Mouse (Mus musculus): ENCODE measurements at regions not wholly inside any gene's neighbourhood (a gene's known extent, or its start where the extent isn't known, plus 50 kb on each side); places are given as distances from the start of the nearest gene placed in this dataset.

- no peaks in the 10 kb centered on the region; the same call in 1 of the 2 replicates for H3K27me3 ChIP-seq (ENCODE audit: control insufficient read depth, insufficient read depth, low read length)
- no peak overlapping the region for H3K27ac ChIP-seq (replicated peaks; ENCODE audit: insufficient read depth, low read depth, low read length)
- H3K4me3 ChIP-seq (ENCODE audit: insufficient read depth, low read depth, low read length): no peak overlapping the region
- peak; percentile 38 for DNase-seq (ENCODE audit: extremely low read depth, low read depth, low spot score)
- 3% methylated on average over 6 of the region's 6 CpGs for WGBS
- no peak overlapping the region for H3K9ac ChIP-seq (ENCODE audit: low read depth, low read length)
- H3K79me2 ChIP-seq (ENCODE audit: control insufficient read depth, insufficient read depth, low read length): no peaks in the 10 kb centered on the region
- no peaks in the 10 kb centered on the region for H3K36me3 ChIP-seq (ENCODE audit: control insufficient read depth, insufficient read depth, low read length)
- H3K4me1 ChIP-seq (ENCODE audit: control insufficient read depth, insufficient read depth, low read length): no peaks in the 10 kb centered on the region
- no peak for TF ChIP-seq POLR2A (IDR thresholded peaks at IDR 0.05; ENCODE audit: extremely low read depth, insufficient read depth, low read length)
- peak; percentile 92 for TF ChIP-seq CTCF (IDR thresholded peaks at IDR 0.05; ENCODE audit: low read depth, low read length)
Observed at GRCm38 (mm10) chr1:126931754-126932153, 101.2 kb upstream of the Nckap5 start.

DNA sequence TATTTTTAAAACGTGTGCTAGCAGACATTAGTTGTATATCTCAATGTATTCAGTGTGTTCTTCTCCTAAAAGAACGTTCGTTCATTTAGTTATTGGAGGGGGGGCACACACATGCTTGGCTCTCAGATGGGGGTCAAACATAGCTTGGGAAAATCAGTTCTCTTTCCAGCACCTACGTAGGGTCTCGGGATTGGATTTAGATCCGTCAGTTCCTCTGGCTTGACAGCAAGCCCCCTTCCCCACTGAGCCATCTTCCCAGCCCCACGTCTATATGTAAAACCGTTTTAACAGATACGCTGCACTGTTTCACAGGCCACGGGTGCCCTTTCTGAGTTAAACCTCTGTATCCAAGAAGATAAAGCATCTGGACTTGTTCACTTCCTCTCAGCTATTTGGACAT, 100.5 kb upstream of the Nckap5 start:
- DNase-seq (ENCODE audit: extremely low read depth, low read depth, low spot score): no peak
- Histone ChIP-seq H3K79me2 (ENCODE audit: control insufficient read depth, insufficient read depth, low read length) (no peaks in the 10 kb centered on the region), H3K4me1 (ENCODE audit: control insufficient read depth, insufficient read depth, low read length) (no peaks in the 10 kb centered on the region), H3K9ac (ENCODE audit: low read depth, low read length) (no peak overlapping the region), H3K27me3 (ENCODE audit: control insufficient read depth, insufficient read depth, low read length) (no peaks in the 10 kb centered on the region), H3K4me3 (ENCODE audit: insufficient read depth, low read depth, low read length) (no peak overlapping the region), H3K27ac (replicated peaks; ENCODE audit: insufficient read depth, low read depth, low read length) (no peak overlapping the region), H3K36me3 (ENCODE audit: control insufficient read depth, insufficient read depth, low read length) (no peaks in the 10 kb centered on the region)
- TF ChIP-seq POLR2A (IDR thresholded peaks at IDR 0.05; ENCODE audit: extremely low read depth, insufficient read depth, low read length): no peak
- TF ChIP-seq CTCF (IDR thresholded peaks at IDR 0.05; ENCODE audit: low read depth, low read length): no peak
- WGBS: 77% methylated on average over 10 of the region's 10 CpGs

- H3K4me1 ChIP-seq (ENCODE audit: control insufficient read depth, insufficient read depth, low read length): no peaks in the 10 kb centered on the region
- DNase-seq (ENCODE audit: extremely low read depth, low read depth, low spot score): no peak
- H3K4me3 ChIP-seq (ENCODE audit: insufficient read depth, low read depth, low read length): no peak overlapping the region
- no peaks in the 10 kb centered on the region for H3K36me3 ChIP-seq (ENCODE audit: control insufficient read depth, insufficient read depth, low read length)
- H3K79me2 ChIP-seq (ENCODE audit: control insufficient read depth, insufficient read depth, low read length): no peaks in the 10 kb centered on the region
- H3K27ac ChIP-seq (replicated peaks; ENCODE audit: insufficient read depth, low read depth, low read length): no peak overlapping the region
- WGBS: 83% methylated on average over 14 of the region's 14 CpGs
- H3K9ac ChIP-seq (ENCODE audit: low read depth, low read length): no peak overlapping the region
- H3K27me3 ChIP-seq (ENCODE audit: control insufficient read depth, insufficient read depth, low read length): no peaks in the 10 kb centered on the region
- TF ChIP-seq POLR2A (IDR thresholded peaks at IDR 0.05; ENCODE audit: extremely low read depth, insufficient read depth, low read length): no peak
- TF ChIP-seq CTCF (IDR thresholded peaks at IDR 0.05; ENCODE audit: low read depth, low read length): no peak
Observed at GRCm38 (mm10) chr1:126930611-126931010, 100.0 kb upstream of the Nckap5 start.

DNA sequence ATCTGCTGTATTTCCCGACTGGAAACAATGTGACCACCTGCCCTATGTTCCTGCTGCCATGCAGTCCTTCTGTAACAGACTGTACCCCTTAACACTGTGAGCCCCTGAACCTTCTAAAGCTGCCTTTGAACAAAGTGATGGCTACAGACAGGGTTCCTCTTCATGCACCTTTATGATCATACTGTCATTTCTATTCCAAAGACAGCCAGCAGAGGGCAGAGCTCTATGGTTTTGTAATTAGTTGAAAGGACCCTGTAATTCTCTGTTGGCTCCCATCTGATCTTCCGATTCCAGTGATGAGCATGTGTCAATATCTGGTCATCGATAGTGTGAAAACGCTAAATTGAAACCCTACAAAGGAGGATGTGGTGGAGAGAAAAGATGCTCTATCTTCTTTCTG, 99.1 kb upstream of the Nckap5 start:
- TF ChIP-seq POLR2A (IDR thresholded peaks at IDR 0.05; ENCODE audit: extremely low read depth, insufficient read depth, low read length) (no peak), CTCF (IDR thresholded peaks at IDR 0.05; ENCODE audit: low read depth, low read length) (peak; percentile 45)
- Histone ChIP-seq H3K4me1 (ENCODE audit: control insufficient read depth, insufficient read depth, low read length) (no peaks in the 10 kb centered on the region), H3K27me3 (ENCODE audit: control insufficient read depth, insufficient read depth, low read length) (no peaks in the 10 kb centered on the region), H3K4me3 (ENCODE audit: insufficient read depth, low read depth, low read length) (no peak overlapping the region), H3K27ac (replicated peaks; ENCODE audit: insufficient read depth, low read depth, low read length) (no peak overlapping the region), H3K79me2 (ENCODE audit: control insufficient read depth, insufficient read depth, low read length) (no peaks in the 10 kb centered on the region), H3K9ac (ENCODE audit: low read depth, low read length) (no peak overlapping the region), H3K36me3 (ENCODE audit: control insufficient read depth, insufficient read depth, low read length) (no peaks in the 10 kb centered on the region)
- DNase-seq (ENCODE audit: extremely low read depth, low read depth, low spot score): peak; percentile 12
- WGBS: 68% methylated on average over 4 of the region's 4 CpGs

- Histone ChIP-seq H3K4me1 (ENCODE audit: control insufficient read depth, insufficient read depth, low read length) (no peaks in the 10 kb centered on the region), H3K36me3 (ENCODE audit: control insufficient read depth, insufficient read depth, low read length) (no peaks in the 10 kb centered on the region), H3K27ac (replicated peaks; ENCODE audit: insufficient read depth, low read depth, low read length) (no peak overlapping the region), H3K27me3 (ENCODE audit: control insufficient read depth, insufficient read depth, low read length) (no peaks in the 10 kb centered on the region), H3K4me3 (ENCODE audit: insufficient read depth, low read depth, low read length) (no peak overlapping the region), H3K9ac (ENCODE audit: low read depth, low read length) (no peak overlapping the region), H3K79me2 (ENCODE audit: control insufficient read depth, insufficient read depth, low read length) (no peaks in the 10 kb centered on the region)
- 53% methylated on average over 7 of the region's 7 CpGs for WGBS
- DNase-seq (ENCODE audit: extremely low read depth, low read depth, low spot score): no peak
- TF ChIP-seq POLR2A (IDR thresholded peaks at IDR 0.05; ENCODE audit: extremely low read depth, insufficient read depth, low read length) (no peak), CTCF (IDR thresholded peaks at IDR 0.05; ENCODE audit: low read depth, low read length) (no peak)
Observed at GRCm38 (mm10) chr1:126928186-126928585, 97.6 kb upstream of the Nckap5 start.

GRCm38 (mm10) chr1:126925150-126926035, 94.8 kb upstream of the Nckap5 start:
- TF ChIP-seq CTCF (IDR thresholded peaks at IDR 0.05; ENCODE audit: low read depth, low read length): no peak
- no peak for TF ChIP-seq POLR2A (IDR thresholded peaks at IDR 0.05; ENCODE audit: extremely low read depth, insufficient read depth, low read length)
- no peak overlapping the region for H3K4me3 ChIP-seq (ENCODE audit: insufficient read depth, low read depth, low read length)
- DNase-seq (ENCODE audit: extremely low read depth, low read depth, low spot score): peak; percentile 12
- no peaks in the 10 kb centered on the region for H3K27me3 ChIP-seq (ENCODE audit: control insufficient read depth, insufficient read depth, low read length)
- no peaks in the 10 kb centered on the region for H3K79me2 ChIP-seq (ENCODE audit: control insufficient read depth, insufficient read depth, low read length)
- H3K9ac ChIP-seq (ENCODE audit: low read depth, low read length): no peak overlapping the region
- H3K27ac ChIP-seq (replicated peaks; ENCODE audit: insufficient read depth, low read depth, low read length): no peak overlapping the region
- no peaks in the 10 kb centered on the region for H3K36me3 ChIP-seq (ENCODE audit: control insufficient read depth, insufficient read depth, low read length)
- H3K4me1 ChIP-seq (ENCODE audit: control insufficient read depth, insufficient read depth, low read length): no peaks in the 10 kb centered on the region
- WGBS: 58% methylated on average over 12 of the region's 12 CpGs

Data from liver, adult 2 months (tissue).